Mouse (Mus musculus): ENCODE results near the gene Rpl24.
"Not testable (repeated sequence)": the region's sequence is repeated elsewhere in the genome, so short reads cannot be mapped to it uniquely, and the experiment has no call there.

The Rpl24 gene

DNA sequence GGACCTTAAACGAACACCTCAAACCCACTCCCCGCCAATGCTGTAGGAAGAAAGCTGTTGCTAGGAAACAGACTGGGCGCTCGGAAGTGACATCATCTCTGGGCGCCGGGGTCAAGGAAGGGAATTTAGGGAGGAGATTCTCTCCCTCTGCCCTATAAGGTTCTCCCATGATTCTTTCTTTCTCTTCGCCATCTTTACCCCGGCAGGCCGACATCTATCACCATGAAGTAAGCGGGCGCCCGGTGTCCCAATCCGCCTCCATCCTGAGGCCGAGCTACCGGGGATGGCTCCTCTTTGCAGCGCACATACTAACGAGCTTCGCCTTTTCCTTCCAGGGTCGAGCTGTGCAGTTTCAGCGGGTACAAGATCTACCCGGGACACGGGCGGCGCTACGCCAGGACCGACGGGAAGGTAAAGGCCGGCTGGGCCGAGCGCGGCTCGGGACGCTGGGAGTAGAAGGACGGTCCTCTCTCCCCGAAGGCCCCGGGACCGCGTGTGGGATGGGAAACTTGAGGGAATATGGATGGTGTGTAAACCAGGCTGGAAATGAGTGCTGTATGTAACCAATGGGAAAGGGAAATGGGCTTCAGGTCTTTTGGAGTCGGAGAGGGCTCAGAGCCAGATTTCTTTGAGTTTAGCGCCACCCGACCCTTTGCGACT lies at the start of gene Rpl24:
TSS of gene Rpl24 (plus strand) at position 64 of the 660 bp plus-strand sequence.
- DNase-seq (ENCODE audit: low spot score in 2 of 2): peak; percentile 89 to 92

DNA sequence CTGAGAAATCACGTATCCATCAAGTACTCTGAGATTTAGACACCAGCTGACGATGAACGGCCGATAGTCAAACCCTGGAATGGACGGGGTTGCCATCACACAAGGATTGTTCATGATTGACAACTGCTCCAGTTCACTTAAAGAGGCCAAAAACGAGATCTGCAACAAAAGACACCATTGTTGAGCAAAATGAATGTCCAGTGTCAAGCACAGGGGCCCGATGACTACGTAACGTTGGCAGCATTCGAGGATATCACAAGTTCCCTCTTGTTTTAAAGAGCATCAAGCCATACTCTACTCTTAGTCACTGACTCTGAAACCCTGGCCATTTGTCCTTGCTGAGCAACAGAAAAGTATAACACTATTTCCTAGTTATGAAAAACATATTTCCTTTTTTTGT lies 44.0 kb upstream of the Rpl24 start:
- no peak for DNase-seq (ENCODE audit: low spot score in 2 of 2)

DNA sequence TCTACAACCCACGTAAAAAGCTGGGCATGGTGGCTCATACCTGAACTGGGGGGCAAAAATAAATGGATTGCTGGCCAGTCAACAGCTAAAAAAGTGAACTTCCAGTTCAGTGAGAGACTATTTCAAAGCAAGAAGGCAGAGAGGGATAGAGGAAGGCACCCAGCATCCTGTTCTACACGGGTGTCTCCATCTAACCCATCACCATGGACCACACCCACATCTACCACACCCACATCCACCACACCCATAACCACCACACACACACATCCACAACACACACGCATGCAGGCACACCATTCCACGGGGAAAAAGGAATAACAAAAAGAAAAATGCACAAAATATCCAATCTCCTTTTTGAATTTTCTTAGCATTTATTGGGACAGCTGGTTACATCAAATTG lies 42.1 kb upstream of the Rpl24 start:
- no peak for DNase-seq (ENCODE audit: low spot score in 2 of 2)

DNA sequence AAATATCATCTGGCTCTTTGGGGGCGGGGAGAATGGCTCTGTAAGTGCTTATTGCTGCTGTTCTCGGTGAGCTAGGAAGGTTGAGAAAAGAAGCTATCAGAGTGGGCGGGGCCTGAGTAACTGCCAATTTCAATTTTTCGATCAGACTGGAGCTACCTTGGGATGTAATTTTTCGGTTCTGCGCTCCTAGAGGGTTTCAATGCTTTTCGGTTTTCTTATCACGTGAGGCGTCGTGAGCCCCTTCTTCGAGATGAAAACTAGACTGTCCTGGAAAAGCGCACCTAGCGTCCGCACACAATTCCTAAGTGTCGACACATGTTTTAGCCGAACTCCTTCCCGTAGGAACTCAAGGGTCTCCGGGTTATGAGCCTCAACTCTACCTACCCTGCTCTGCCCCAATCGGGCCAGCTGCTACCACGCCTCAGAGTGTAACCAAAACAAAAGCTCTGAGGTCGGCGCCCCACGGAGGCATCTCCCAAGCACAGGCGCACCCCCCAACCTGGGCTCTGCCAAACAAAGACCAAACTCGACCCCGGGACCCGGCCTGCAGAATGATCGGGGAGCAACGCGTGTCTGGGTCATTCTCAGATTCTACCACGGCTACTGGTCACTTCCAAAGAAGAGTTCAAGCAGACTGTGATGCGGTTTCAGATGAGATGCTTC lies 32.3 kb upstream of the Rpl24 start:
- DNase-seq (ENCODE audit: low spot score in 2 of 2): peak; percentile 6 to 36

DNA sequence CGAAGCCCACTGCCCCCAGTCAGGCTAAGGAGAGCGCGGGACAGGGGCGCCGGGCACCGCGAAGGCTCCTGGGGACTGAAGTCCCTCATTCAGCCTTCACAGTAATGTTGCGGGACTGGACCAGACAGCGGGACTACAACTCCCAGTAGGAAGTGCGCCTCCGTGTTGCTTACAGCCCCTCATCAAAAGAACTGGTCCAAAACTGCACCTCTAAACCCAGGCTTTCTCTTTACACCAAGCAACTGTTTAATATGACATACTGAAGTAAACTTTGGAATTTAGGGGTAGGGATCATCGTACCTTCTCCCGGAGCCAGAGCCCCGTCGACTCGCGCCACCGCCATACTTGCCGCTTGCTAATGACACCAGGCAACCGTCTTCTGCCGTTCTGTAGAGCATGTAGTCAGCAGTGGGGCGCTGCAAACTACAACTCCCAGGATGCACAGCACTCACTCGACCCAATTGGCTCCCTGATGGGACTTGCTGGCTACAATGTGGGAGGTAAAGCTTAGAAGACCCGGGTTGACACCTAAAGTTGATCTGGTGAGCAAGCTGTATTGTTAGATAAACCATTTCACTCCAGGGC lies 31.5 kb upstream of the Rpl24 start, which contains the start of gene Cep97:
TSS of gene Cep97 (minus strand) at position 403 of the 585 bp plus-strand sequence.
- peak; percentile 86 to 90 for DNase-seq (ENCODE audit: low spot score in 2 of 2)

DNA sequence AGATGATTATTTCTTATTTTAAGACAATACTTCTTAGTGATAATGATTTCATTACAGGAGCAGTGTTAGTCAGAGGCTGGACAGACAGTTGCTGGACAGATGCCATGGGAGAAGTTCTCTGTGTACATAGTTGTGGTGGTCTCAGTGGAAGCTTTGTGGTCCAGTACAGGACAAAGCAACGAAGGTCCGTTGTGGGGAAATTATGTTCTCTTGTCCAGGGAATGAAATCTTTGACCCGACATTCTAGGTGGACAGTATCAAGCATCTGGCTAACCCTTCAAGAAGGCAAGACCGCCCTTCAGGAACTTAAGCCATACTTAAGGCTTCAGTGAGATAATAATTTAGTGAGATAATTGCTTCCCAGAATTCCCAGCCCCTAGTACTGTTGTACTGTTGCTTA lies 27.3 kb upstream of the Rpl24 start:
- no peak for DNase-seq (ENCODE audit: low spot score in 2 of 2)

DNA sequence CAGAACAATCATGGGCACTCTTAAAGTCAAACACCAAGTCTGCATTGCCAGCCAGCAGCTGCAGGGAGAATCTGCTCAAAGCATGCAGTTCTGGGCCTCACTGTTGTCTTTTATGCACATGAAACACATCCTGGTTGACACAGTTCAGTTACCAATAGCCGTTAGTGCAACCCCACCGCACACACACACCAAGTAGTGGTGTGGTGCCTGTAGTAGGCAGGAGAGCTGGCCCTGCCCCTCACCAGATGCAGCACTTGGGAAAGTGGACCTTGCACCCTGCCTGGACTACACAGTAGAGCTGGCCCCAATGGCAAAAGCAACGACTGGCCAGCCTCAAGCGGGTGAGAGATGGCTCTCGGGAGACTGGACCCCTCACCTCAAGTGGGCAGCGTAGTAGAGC lies 26.4 kb upstream of the Rpl24 start:
- no peak for DNase-seq (ENCODE audit: low spot score in 2 of 2)

DNA sequence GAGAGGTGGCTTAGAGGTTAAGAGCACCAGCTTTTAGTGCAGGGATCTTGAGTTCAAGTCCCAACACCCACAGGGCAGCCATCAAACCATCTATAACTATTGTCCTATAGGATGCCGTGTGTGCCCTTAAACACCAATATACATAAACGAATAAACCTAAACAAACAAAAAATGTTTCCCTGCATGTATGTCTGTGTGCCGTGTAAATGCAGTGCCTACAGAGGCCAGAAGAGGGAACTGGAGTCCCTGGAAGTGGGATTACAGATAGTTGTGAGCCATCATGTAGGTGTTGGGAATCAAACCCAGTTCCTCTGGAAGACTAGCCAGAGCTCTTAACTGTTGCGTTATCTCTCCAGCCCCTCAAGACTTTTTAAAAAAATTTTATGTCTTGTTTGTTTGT lies 25.3 kb upstream of the Rpl24 start:
- no peak for DNase-seq (ENCODE audit: low spot score in 2 of 2)

DNA sequence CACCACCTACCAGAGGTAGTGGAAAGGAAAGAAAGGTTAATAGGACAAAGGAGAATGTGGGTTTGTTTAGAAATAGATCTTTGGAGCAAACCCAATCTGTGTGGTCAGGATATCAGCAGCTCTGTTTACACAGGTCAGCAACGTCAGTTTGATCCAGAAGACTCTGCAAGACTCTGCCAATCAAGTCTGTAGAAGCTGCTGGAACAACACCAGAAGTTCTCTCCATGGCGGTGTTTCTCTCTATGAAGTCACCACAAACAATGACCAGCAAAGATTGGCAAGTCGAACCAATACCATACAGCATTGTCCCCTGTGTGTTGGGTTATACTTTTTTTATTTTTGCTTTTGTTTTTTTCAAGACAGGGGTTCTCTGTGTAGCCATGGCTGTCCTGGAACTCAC lies 18.8 kb upstream of the Rpl24 start:
- DNase-seq (ENCODE audit: low spot score in 2 of 2): no peak

DNA sequence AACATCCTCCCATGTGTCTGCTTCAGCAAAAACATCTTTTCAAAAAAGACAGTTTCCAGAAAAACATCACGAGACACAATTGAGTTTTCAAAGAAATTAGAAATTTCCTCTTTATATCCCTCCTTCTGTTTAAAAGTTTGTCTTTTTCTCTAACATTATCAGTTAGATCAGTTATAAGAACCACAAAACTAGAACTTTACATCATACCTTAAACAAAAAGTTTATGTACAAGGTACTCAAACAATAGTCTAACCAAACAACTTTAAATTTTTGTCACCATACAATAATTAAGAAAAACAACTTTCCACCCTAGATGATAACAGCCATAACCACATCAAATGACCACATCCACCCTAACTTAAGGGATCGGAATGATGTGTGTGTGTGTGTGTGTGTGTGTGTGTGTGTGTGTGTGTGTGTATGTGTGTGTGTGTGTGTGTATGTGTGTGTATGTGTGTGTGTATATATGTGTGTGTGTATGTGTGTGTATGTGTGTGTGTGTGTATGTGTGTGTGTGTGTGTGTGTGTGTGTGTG lies 18.1 kb upstream of the Rpl24 start:
- DNase-seq (ENCODE audit: low spot score in 2 of 2): peak in 1 of 2 experiments; percentile 19

DNA sequence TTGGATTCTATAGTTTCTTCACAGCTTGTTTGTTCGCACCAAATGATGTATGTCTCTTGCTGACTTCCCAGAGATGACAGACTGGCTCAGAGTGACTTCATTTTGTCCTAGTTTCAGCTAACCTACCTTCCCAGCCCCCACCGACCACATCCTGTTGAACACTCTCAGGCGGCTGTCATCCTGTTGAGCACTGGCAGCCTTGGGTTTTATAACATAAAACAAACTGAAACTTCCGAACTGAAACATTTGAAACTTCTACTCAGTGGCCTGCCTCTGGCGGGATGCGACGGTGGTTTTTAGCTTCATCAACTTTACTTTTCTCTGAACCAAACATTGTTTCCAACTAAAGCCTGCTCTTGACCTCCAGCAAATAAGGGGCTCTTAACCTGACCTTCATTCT lies 17.1 kb upstream of the Rpl24 start:
- DNase-seq (ENCODE audit: low spot score in 2 of 2): peak; percentile 89 to 91

DNA sequence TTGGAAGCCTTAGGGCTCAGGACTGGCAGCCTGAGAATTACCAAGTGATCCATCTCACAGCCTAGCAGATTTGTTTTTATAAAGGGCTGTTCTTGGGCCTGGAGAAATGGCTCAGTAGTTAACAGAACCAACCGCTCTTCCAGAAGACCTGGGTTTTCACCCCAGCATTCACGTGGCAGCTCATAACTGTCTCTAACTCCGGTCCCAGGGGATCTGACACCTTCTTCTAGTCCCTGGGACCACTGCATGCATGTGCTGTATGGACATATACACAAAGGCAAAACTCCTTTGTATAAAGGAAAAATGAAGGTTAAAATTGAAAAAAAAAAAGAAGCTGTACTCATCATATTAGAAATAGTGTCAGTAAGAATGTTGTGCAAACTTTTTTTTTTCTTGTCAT lies 15.6 kb upstream of the Rpl24 start:
- DNase-seq (ENCODE audit: low spot score in 2 of 2): no peak

DNA sequence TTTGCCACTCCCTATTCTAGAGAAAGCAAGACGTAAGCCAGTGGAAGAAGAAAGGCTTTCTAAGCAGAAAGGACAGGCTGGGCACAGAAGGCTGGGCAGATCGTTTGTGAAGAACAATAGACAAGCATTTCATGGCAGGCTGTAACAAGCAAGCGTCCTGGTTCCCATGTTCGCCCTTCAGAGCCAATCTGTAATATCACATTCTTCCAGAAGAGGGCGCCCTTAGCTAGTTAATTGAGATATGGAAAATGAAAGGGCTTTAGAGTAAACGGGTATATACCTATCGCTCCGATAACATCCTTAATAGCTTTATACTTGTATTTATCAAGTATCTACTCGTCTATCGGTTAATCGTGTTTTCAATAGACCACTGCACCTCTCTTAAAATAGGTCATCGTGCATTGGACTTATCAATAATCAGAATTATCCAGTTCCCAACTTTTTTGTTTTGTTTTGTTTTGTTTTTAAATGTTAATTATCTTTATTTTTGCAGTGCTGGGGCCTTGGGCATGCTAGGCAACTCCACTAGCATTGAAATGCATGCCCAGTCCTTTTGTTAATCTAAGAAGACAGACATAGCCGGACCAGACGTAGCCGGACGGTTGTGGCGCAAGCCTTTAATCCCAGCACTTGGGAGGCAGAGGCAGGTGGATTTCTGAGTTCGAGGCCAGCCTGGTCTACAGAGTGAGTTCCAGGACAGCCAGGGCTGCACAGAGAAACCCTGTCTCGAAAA lies 15.0 kb upstream of the Rpl24 start:
- DNase-seq (ENCODE audit: low spot score in 2 of 2): peak; percentile 82 to 84

DNA sequence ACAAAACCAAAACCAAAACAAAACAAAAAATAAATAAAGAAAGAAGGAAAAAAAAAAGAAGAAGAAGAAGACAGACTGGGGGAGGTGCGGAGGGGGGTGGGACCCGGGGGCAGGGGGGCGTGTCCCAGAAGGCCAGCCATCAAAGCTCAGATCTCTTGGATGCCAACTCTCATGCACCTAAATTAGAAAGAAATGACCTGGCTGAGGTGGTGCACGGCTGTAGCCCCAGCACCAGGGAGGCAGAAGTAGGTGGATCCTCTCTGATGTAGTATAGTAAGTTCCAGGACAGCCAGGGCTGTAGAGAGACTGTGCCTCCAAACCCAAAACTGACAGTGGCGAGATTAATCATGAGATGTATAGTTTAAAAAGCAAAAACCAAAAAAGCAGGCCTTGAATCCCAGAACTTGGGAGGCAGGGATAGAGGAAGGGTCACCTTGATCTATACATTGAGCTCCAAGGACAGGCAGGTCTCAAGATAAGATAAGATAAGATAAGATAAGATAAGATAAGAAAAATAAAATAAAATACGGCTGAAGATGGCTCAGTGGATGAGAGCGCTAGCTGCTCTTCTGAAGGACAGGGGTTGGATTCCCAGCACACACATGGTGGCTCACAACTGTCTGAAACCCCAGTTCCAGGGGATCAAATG lies 14.3 kb upstream of the Rpl24 start:
- no peak for DNase-seq (ENCODE audit: low spot score in 2 of 2)

DNA sequence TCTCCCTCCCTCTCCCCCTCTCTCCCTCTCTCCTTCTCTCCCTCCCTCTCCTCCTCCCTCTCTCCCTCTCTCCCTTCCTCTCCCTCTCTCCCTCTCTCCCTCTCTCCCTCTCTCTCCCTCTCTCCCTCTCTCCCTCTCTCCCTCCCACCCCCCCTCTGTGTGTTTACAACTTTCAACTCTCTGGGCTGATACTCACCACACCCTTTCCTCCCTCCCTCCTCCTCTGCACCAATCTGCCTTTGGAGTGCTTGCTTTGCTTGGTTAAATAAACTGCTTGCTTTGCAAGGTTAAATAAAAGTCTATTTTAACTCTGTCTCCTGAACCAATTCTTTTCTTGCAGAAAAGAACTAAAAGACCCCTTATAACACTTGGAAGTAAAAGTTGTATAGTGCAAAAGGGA lies 13.3 kb upstream of the Rpl24 start:
- DNase-seq (ENCODE audit: low spot score in 2 of 2): no peak

DNA sequence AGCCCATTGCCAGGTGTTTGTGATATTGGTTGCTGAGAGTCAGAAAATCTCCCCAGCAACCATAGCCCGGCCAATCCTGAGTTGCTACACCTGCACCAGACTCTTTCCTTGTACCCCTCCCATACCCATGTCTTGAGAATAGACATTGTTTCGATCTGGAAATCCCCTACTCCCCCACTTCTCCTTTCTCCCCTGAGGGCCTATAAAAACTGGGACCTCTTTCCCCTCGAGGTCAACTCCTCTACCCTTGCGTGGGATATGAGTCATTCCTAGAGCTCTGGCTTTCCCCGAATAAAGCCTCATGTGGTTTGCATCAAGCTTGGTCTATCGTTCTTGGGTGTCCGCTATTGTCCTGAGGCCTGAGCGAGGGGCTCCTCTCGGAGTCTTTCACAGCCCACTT lies 11.9 kb upstream of the Rpl24 start:
- DNase-seq (ENCODE audit: low spot score in 2 of 2): not testable (repeated sequence)

DNA sequence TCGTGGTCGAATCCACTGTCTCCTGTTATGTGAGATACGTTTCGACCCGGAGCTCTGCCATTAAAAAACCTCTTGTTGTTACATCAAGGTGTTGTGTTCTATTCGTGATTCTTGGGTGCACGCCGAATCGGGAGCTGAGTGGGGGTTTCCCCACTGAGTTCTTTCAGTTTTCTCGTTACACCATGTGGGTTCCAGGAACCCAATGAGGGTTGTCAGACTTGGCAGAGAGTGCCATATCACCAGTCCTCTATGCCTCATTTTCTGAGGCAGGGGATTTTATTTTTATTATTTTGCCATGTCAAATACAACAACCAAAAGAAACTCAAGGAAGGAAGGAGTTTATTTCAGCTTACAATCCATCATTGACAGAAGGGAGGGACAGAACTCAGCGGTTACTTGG lies 3.0 kb upstream of the Rpl24 start:
- DNase-seq (ENCODE audit: low spot score in 2 of 2): not testable (repeated sequence)

DNA sequence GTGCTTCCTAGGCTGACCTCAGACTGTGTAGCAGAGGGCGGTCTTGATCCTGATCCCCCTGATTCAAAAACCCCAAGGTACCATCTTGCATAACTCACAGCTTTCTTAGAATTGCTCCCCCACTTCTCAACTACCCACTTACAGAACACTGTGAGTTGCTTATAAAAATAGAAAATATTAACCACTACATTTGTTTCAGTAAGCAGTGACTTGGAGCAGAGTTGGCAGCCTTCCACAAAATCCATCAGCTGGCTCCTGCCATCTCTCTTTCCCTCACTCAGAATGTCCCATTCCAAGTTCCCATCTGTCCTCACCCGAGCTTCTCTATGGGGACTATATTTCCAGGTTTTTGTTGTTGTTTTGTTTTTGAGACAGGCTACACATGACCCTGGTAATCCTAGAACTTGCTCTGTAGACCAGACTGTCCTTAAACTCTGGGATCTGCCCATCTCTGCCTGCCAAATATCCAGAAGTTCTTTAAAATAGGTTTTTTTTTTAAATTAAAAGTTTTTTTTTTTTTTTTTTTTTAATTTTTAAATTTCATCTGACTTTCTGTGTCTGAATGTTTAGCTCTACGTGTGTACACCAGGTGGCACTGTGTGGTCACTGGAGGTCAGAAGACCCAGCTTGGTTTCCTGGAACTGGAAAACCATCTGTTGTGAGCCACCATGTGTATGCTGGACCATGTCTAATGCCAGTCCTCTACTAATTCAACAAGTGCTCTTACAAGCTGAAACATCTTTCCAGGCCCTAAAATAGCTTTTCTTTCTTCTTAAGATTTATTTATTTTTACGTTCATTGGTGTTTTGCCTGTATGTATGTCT lies 1.7 kb upstream of the Rpl24 start:
- peak; percentile 42 to 53 for DNase-seq (ENCODE audit: low spot score in 2 of 2)

DNA sequence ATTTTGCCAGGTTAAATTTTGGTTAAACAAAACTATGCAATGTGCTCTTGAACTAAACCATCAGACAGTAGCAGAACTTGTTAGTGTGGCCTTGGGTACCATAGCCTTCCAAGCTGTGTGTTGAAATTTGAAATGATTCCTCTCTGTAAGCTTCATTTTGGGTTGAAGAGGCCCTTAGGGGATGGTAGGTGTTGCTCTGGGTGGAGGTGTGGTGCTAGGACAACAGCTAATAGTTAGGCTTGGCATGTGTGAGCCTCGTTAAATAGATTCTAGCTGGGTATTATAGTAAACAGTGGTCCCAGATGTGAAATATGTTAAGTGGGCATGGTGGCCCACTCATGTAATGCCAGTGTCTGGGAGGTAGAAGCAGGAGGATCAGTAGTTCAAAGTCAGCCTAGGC lies 1.1 kb downstream of the Rpl24 start:
- no peak for DNase-seq (ENCODE audit: low spot score in 2 of 2)

DNA sequence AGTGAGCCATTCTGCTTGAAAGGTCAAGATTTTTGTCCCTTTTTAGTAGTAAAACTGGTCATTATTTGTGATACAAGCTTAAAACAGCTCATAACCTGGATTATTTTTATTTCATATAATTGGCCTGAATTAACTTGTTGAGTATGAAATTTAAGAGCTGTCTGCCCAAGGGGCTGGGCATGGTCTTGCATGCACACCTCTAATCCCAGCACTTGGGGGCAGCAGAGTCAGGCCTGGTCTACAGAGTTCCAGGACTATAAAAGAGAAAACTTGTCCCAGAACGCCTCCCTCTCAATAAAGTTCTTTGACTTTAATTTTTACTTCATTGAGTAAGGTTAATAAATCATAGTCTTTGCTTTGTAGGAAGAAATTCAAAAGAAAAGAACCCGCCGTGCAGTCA lies 3.1 kb downstream of the Rpl24 start:
- peak; percentile 20 to 62 for DNase-seq (ENCODE audit: low spot score in 2 of 2)

DNA sequence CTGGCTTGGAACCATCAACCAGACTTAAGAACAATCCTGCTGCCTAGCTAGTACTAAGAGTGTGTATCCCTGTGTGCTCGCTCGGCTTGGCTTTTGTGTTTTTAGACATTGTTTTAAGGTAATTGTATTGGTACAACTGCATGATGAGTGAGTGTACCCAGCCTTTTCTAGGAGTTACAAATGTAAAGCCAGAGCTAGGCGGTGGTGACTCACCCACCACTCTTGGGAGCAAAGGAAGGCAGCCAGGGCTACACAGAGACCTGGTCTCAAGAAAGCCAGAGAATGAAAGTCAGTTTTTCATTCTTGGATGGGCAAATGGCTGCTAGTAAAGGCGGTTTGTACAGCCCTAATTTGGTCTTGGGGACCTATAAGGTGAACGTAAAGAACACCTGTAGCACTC lies 4.3 kb downstream of the Rpl24 start:
- DNase-seq (ENCODE audit: low spot score in 2 of 2): no peak

All from natural killer cell, adult 2 months (primary cell).